Mouse (Mus musculus): ENCODE measurements around the gene Tubb1. TPM values are rescaled to one million over a fixed set of nuclear protein-coding genes. Genes with fewer than 3 reads are reported as not detected.

The Tubb1 gene
- polyA plus RNA-seq, 1 experiment = 60.9 TPM

DNA sequence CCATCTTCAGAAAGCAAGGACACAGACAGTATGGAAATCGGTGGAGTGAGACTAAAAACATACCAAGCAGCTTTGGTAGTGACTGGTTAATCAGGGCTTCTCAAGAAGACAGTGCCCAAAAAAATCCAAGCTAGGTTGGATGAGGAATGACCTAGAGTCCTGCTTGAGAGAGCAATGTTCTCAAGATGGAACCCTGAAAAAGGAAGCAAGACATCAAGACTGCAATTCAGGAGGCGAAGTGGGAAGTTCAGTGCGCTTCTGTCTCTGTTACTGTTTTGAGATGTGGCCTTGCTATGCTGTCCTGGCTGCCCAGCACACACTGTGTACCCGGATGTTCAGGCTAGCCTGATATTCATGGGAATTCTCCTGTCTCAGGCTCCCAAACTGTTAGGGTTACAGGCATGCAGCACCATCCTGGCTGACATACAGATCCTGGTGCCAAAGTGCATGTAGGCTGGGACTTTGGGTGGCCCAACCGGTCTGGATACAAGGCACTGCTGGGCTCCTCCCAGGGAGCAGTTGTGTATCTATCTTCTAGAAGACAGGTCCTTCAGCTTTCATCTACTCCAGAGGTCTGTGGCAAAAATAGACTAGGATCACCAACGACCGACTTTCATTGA lies 20.4 kb downstream of the Tubb1 start:
- WGBS = 82% methylated on average over 7 of the region's 7 CpGs
- TF ChIP-seq CTCF (IDR thresholded peaks at IDR 0.05; ENCODE audit: control insufficient read depth, insufficient read depth, low read length) (no peak), POLR2A (IDR thresholded peaks at IDR 0.05; ENCODE audit: borderline replicate concordance, control insufficient read depth, low read depth, low read length) (no peak)
- Histone ChIP-seq H3K4me3 (replicated peaks; ENCODE audit: control insufficient read depth, low read depth, low read length) (no peak overlapping the region), H3K27ac (ENCODE audit: control insufficient read depth, insufficient read depth, low read depth, low read length, poor library complexity) (no peak overlapping the region), H3K4me1 (ENCODE audit: control insufficient read depth, insufficient read depth, low read length) (peaks cover 5% of the 10 kb centered on the region; the same call in 1 of the 2 replicates)

DNA sequence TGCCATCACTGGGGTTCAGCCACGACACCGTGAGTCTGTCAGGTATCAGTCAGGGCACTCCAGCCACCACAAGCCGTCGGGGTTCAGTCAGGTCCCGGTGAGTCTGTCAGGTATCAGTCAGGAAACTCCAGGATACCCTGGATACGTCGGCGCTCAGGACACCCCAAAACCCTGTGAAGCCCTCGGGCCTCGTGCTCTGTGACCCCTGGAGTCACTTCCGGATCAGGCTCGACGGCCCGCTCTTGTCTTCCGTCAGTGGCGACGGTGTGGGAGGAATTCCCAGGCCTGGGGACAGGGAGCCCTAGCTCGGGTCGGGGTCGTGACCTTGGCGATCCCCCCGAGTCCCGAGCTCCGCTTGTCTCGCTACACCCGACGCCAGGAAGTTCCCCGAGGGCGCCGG lies 21.9 kb downstream of the Tubb1 start:
- Histone ChIP-seq H3K4me1 (ENCODE audit: control insufficient read depth, insufficient read depth, low read length) (peaks cover 7% of the 10 kb centered on the region; the same call in 1 of the 2 replicates), H3K27ac (ENCODE audit: control insufficient read depth, insufficient read depth, low read depth, low read length, poor library complexity) (peak overlapping the region; percentile 82), H3K4me3 (replicated peaks; ENCODE audit: control insufficient read depth, low read depth, low read length) (peak overlapping the region; percentile 70)
- WGBS = 5% methylated on average over 30 of the region's 30 CpGs
- no peak for TF ChIP-seq POLR2A (IDR thresholded peaks at IDR 0.05; ENCODE audit: borderline replicate concordance, control insufficient read depth, low read depth, low read length)
- no peak for TF ChIP-seq CTCF (IDR thresholded peaks at IDR 0.05; ENCODE audit: control insufficient read depth, insufficient read depth, low read length)

DNA sequence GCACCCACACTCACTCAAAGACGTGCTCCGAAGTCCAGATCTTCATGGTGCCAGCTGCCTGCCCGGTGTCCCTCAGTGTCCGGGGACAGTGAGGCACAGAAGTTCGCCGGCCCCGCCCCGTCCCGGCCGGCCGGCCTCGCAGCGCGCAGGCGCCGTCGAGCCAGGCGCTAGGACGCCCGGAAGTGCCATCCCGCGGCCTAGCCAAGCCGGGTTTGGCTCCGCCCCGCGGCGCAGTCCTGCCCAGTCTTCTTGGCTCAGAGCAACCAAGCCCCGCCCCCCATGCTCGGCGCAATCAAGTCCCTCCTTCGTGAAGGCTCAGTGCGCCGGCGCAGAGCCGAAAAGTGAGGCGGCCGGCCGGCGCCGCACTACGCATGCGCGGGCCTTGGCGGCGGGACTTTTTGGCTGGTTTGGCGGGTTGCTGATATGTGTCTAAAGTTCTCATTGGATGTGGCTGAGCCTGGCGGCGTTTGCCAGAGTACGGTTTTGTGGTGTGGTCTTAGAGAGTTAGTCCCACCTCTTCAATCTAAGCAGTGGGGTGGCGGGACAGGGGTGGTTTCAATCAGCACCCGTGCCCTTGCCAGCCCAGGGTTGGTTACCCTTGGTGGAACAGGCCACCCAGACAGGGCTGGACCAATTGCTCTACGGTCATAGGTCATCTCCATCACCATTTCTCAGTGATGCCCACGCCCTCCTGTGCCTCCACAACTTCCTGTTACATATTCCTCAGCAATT lies 22.5 kb downstream of the Tubb1 start, which contains the start of gene Prelid3b:
Prelid3b (minus strand) TSS at position 264 of the 732 bp plus-strand sequence.
- WGBS = under 1% methylated on average over 53 of the region's 53 CpGs
- TF ChIP-seq CTCF (IDR thresholded peaks at IDR 0.05; ENCODE audit: control insufficient read depth, insufficient read depth, low read length) = no peak
- peak; percentile 73; the same call in 1 of the 2 replicates for TF ChIP-seq POLR2A (IDR thresholded peaks at IDR 0.05; ENCODE audit: borderline replicate concordance, control insufficient read depth, low read depth, low read length)
- Histone ChIP-seq H3K4me1 (ENCODE audit: control insufficient read depth, insufficient read depth, low read length) (peaks cover 7% of the 10 kb centered on the region; the same call in 1 of the 2 replicates), H3K27ac (ENCODE audit: control insufficient read depth, insufficient read depth, low read depth, low read length, poor library complexity) (peak within 1 kb of the TSS; percentile 85), H3K4me3 (replicated peaks; ENCODE audit: control insufficient read depth, low read depth, low read length) (peak within 1 kb of the TSS; percentile 70)

DNA sequence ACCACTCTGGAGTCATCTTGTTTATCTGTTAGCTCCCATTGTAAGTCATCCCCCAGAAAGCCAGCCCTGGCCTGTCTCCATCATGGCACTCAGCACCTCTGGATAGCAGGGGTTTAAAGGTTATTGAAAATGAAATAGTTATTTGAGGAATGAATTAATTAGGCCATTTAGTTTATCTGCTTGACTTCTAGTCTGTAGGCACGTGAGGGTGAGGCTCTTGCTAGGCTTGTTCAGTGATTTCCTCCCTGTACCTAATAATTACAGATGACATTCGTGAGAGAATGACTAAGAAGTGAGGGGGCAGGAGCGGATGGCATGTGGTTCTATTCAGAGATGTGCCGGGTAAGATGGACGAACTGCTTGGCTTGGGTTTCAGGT lies 23.0 kb downstream of the Tubb1 start:
- H3K27ac ChIP-seq (ENCODE audit: control insufficient read depth, insufficient read depth, low read depth, low read length, poor library complexity) = peak overlapping the region; percentile 85
- 78% methylated on average over 5 of the region's 5 CpGs for WGBS
- TF ChIP-seq POLR2A (IDR thresholded peaks at IDR 0.05; ENCODE audit: borderline replicate concordance, control insufficient read depth, low read depth, low read length) (no peak), CTCF (IDR thresholded peaks at IDR 0.05; ENCODE audit: control insufficient read depth, insufficient read depth, low read length) (no peak)
- peak overlapping the region; percentile 67 for H3K4me3 ChIP-seq (replicated peaks; ENCODE audit: control insufficient read depth, low read depth, low read length)
- peaks cover 7% of the 10 kb centered on the region; the same call in 1 of the 2 replicates for H3K4me1 ChIP-seq (ENCODE audit: control insufficient read depth, insufficient read depth, low read length)

DNA sequence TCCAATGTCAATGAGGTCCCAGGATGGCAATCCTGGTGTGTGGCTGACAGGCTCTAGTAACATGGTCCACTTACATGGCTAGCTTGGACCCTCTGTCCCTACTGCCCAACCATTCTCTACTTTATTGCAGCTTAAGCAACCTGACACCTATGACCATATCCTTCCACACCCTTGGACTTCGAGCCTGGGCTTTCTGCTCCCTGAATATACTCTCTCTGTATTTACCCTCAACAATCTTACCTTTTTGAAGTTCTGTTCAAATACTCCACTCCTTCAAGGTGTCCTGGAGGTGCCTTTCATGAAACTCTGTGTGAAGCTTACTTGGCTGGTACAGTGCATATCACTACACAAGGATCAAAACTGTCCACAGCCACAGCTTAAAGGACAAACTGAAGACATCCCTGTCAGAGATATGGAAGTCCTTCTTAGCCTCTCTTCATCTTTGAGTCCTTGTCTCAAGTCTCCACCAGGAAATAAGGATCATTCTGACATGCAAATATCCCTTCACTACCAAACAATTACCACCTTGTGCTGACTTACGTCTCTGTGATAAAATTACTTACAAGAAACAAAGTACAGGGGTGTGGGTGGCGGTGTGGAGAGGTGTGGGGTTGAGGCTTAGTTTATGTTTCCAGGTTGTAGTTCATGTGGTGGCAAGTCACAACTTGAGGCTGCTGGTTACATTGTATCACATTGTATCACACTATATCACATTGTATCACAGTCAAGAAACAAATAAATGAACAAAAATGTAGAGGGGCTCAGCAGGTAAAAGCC lies 27.2 kb downstream of the Tubb1 start:
- peaks cover 5% of the 10 kb centered on the region; the same call in 1 of the 2 replicates for H3K4me1 ChIP-seq (ENCODE audit: control insufficient read depth, insufficient read depth, low read length)
- TF ChIP-seq CTCF (IDR thresholded peaks at IDR 0.05; ENCODE audit: control insufficient read depth, insufficient read depth, low read length) (no peak), POLR2A (IDR thresholded peaks at IDR 0.05; ENCODE audit: borderline replicate concordance, control insufficient read depth, low read depth, low read length) (no peak)
- H3K27ac ChIP-seq (ENCODE audit: control insufficient read depth, insufficient read depth, low read depth, low read length, poor library complexity) = no peak overlapping the region
- WGBS = 74% methylated on average over 3 of the region's 3 CpGs
- H3K4me3 ChIP-seq (replicated peaks; ENCODE audit: control insufficient read depth, low read depth, low read length) = no peak overlapping the region

DNA sequence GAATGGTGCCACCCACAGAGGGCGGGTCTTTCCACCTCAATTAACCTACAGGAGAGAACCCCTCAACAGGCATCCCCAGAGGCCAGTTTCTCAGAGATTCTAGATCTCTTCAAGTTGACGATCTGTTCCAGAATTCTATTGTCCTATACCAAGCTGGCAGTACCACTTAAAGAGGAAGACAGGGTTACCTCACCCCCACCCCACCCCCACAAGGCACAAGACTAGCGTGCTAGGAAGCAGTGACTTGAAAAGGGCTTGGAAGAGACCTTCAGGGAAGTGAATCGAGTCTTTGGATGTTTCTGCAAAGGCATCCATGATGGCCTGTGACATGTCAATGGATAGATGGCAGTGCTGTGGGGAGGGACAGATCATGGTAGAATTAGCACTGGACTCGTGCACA lies 28.3 kb downstream of the Tubb1 start:
- 50% methylated on average over 5 of the region's 5 CpGs for WGBS
- H3K4me3 ChIP-seq (replicated peaks; ENCODE audit: control insufficient read depth, low read depth, low read length) = no peak overlapping the region
- TF ChIP-seq CTCF (IDR thresholded peaks at IDR 0.05; ENCODE audit: control insufficient read depth, insufficient read depth, low read length) = no peak
- no peak for TF ChIP-seq POLR2A (IDR thresholded peaks at IDR 0.05; ENCODE audit: borderline replicate concordance, control insufficient read depth, low read depth, low read length)
- H3K27ac ChIP-seq (ENCODE audit: control insufficient read depth, insufficient read depth, low read depth, low read length, poor library complexity) = no peak overlapping the region
- H3K4me1 ChIP-seq (ENCODE audit: control insufficient read depth, insufficient read depth, low read length) = peaks cover 1% of the 10 kb centered on the region; the same call in 1 of the 2 replicates

DNA sequence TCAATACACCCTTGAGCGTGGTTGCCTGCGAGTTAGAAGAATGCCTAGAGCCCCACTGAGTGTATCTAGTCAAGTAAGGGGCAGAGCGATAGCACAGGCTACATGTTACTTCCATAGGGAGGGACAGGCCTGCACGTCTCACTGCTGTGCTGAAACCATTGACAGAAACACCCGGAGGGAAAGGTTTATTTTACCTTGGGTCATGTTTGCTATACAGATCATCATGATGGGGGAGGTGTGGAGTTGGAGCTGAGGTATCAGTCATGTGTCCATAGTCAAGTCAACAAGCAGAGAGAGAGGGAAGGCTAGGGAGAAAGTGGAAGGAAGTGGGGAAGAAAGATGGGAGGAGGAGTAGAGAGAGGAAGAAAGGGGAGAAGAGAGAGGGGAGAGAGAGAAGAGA lies 36.5 kb downstream of the Tubb1 start:
- no peaks in the 10 kb centered on the region for H3K4me1 ChIP-seq (ENCODE audit: control insufficient read depth, insufficient read depth, low read length)
- no peak overlapping the region for H3K4me3 ChIP-seq (replicated peaks; ENCODE audit: control insufficient read depth, low read depth, low read length)
- TF ChIP-seq POLR2A (IDR thresholded peaks at IDR 0.05; ENCODE audit: borderline replicate concordance, control insufficient read depth, low read depth, low read length) = no peak
- TF ChIP-seq CTCF (IDR thresholded peaks at IDR 0.05; ENCODE audit: control insufficient read depth, insufficient read depth, low read length) = no peak
- no peak overlapping the region for H3K27ac ChIP-seq (ENCODE audit: control insufficient read depth, insufficient read depth, low read depth, low read length, poor library complexity)
- WGBS = 85% methylated on average over 5 of the region's 5 CpGs

DNA sequence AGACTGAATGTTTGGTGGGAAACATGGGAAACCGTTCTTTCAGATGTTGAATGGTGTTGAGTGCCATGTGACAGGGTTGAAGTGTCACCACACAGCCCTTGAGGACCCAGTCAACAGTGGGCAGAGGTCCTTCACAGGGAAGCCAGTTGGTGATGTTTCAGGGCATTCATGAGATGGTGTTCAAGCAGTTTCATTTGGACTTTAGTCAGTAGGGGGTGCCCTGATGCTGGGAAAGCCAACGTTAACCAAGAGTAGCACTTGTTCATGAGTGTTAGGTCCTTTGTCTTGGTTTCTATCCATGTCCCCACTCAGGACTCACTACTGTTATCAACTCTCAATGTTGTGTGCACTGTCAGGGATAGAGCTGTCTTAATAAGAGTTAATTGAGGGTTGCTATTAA lies 42.4 kb downstream of the Tubb1 start:
- no peak overlapping the region for H3K27ac ChIP-seq (ENCODE audit: control insufficient read depth, insufficient read depth, low read depth, low read length, poor library complexity)
- no peaks in the 10 kb centered on the region for H3K4me1 ChIP-seq (ENCODE audit: control insufficient read depth, insufficient read depth, low read length)
- no peak overlapping the region for H3K4me3 ChIP-seq (replicated peaks; ENCODE audit: control insufficient read depth, low read depth, low read length)
- TF ChIP-seq CTCF (IDR thresholded peaks at IDR 0.05; ENCODE audit: control insufficient read depth, insufficient read depth, low read length) (0 out of 2 replicates have a peak, but pooled peaks have one; percentile 34), POLR2A (IDR thresholded peaks at IDR 0.05; ENCODE audit: borderline replicate concordance, control insufficient read depth, low read depth, low read length) (no peak)
- WGBS = 38% methylated on average over 2 of the region's 2 CpGs

Measured in bone marrow, adult 2 months (tissue).